Comparison of ENCODE assay signal across 8 mouse cellular contexts in genomic region chr10:75304413-75304812, GRCm38 (mm10). TPM values are rescaled to one million over a fixed set of nuclear protein-coding genes. Genes with fewer than 3 reads are reported as not detected.
A peak's percentile ranks its signal among the peaks of the same experiment; 100 is the strongest.
DNase-seq lines count a peak whose midpoint lies in the region; ATAC-seq and TF ChIP-seq lines count a peak whose summit lies in the region.

No protein-coding gene starts in this region.

- no peak for TF ChIP-seq POLR2A in liver, adult 2 months (IDR thresholded peaks at IDR 0.05; ENCODE audit: extremely low read depth, insufficient read depth, low read length)

- H3K4me2 ChIP-seq in heart, embryonic 11.5 days: no peak overlapping the region

- H3K9me3 ChIP-seq in heart, embryonic 11.5 days (replicated peaks; ENCODE audit: control insufficient read depth, low read length): no peaks in the 10 kb centered on the region

- DNase-seq in left cerebral cortex, postnatal 4 days: peak; percentile 34
- no peak for DNase-seq in left cerebral cortex, adult 9 months (ENCODE audit: low spot score in 2 of 2)
- DNase-seq in cerebellum, adult 18-20 months: peak; percentile 25 to 41
- peak; percentile 33 for DNase-seq in liver, adult 2 months (ENCODE audit: extremely low read depth, low read depth, low spot score)
- no peak for DNase-seq in urinary bladder, postnatal 10 days (ENCODE audit: low spot score)
- DNase-seq in ovary, postnatal 14 days (ENCODE audit: low spot score): no peak

- no peak overlapping the region for H3K4me3 ChIP-seq in heart, embryonic 11.5 days (ENCODE audit: low read depth, low read length)
- H3K4me3 ChIP-seq in liver, adult 2 months (ENCODE audit: insufficient read depth, low read depth, low read length): no peak overlapping the region

- H3K4me1 ChIP-seq in heart, embryonic 11.5 days (ENCODE audit: control insufficient read depth, insufficient read depth, low read length): peaks cover 35% of the 10 kb centered on the region
- no peaks in the 10 kb centered on the region for H3K4me1 ChIP-seq in liver, adult 2 months (ENCODE audit: control insufficient read depth, insufficient read depth, low read length)

- ATAC-seq in heart, embryonic 11.5 days (replicated peaks; ENCODE audit: insufficient number of reproducible peaks, low FRiP score, low TSS enrichment): peak; percentile 47; the same call in 1 of the 2 replicates
- no peak for ATAC-seq in megakaryocyte progenitor cell, adult 5-6 weeks (replicated peaks; ENCODE audit: poor library complexity)

- no peaks in the 10 kb centered on the region for H3K79me2 ChIP-seq in liver, adult 2 months (ENCODE audit: control insufficient read depth, insufficient read depth, low read length)

- H3K27me3 ChIP-seq in heart, embryonic 11.5 days (ENCODE audit: control insufficient read depth, insufficient read depth, low read length): no peaks in the 10 kb centered on the region
- no peaks in the 10 kb centered on the region for H3K27me3 ChIP-seq in liver, adult 2 months (ENCODE audit: control insufficient read depth, insufficient read depth, low read length)

- peaks cover 2% of the 10 kb centered on the region for H3K36me3 ChIP-seq in heart, embryonic 11.5 days (ENCODE audit: control insufficient read depth, insufficient read depth, low read length)
- peaks cover 13% of the 10 kb centered on the region for H3K36me3 ChIP-seq in liver, adult 2 months (ENCODE audit: control insufficient read depth, insufficient read depth, low read length)

- H3K27ac ChIP-seq in heart, embryonic 11.5 days (ENCODE audit: low read depth, low read length): peak overlapping the region; percentile 84
- peak overlapping the region; percentile 42 for H3K27ac ChIP-seq in liver, adult 2 months (replicated peaks; ENCODE audit: insufficient read depth, low read depth, low read length)

- H3K9ac ChIP-seq in heart, embryonic 11.5 days (ENCODE audit: low read depth, low read length): 0 out of 2 replicates have a peak overlapping the region, but pooled peaks have one; percentile 12
- no peak overlapping the region for H3K9ac ChIP-seq in liver, adult 2 months (ENCODE audit: low read depth, low read length)

- 49% methylated on average over 6 of the region's 6 CpGs for WGBS in heart, embryonic 11.5 days (ENCODE audit: insufficient replicate concordance)
- 77% methylated on average over 6 of the region's 6 CpGs for WGBS in liver, adult 2 months

- no peak for TF ChIP-seq CTCF in liver, adult 2 months (IDR thresholded peaks at IDR 0.05; ENCODE audit: low read depth, low read length)

- intact Hi-C loops in left cerebral cortex, postnatal 4 days (cut with DNase I): no loop called here

RNA-seq across cellular contexts. Expression of gene Adora2a, which starts 12.3 kb away (rescaled TPM):
- 10 to 100 TPM; 10.2 to 13.5 TPM for total RNA-seq in left cerebral cortex, postnatal 4 days (2021)
- 3.3 and 4.8 TPM in 2 replicates for polyA plus RNA-seq in heart, embryonic 11.5 days (2014; fragmentation: Nextera tagmentation; extraction: Ambion mirVana)
- 0.65 and 2.2 TPM in 2 replicates for total RNA-seq in liver, adult 2 months (2014; rRNA removed)
- polyA plus RNA-seq in liver, adult 2 months (2012; rRNA removed): 2.2 and 2.6 TPM in 2 replicates
- 0.91 and 0.93 TPM in 2 replicates for total RNA-seq in megakaryocyte progenitor cell, adult 5-6 weeks (2015)
- total RNA-seq in megakaryocyte progenitor cell, adult 5-6 weeks (2017): 0.54 and 0.88 TPM in 2 replicates

Comparison
In these comparisons a context has a peak if more than half of its experiments do, and no peak if none do; other contexts are left out.
1. DNase-seq: peak in left cerebral cortex, postnatal 4 days (single experiment), cerebellum, adult 18-20 months (2 of 2) and liver, adult 2 months (single experiment); none in left cerebral cortex, adult 9 months (0 of 2), urinary bladder, postnatal 10 days (single experiment) and ovary, postnatal 14 days (single experiment).